Mouse (Mus musculus) lung, postnatal 0 days (tissue): ENCODE results near the gene Crb1. TPM values are rescaled to one million over a fixed set of nuclear protein-coding genes. Genes with fewer than 3 reads are reported as not detected.

Experiments used
- ATAC-seq: fragments of 200-750 bp; cut with Nextera tagmentation; 2 replicates; pipeline ENCODE4 v1.8.0; 2017; ENCODE audit warnings: moderate library complexity
- DNase-seq: peaks from one replicate; pipeline ENCODE4 v3.0.0-alpha.2; 2016; ENCODE audit warnings: low spot score
- H3K27ac ChIP-seq: fragments of 300-500 bp; sonication (generic); 2 replicates; pipeline ENCODE4 v1.5.1; 2014; ENCODE audit warnings: antibody characterized with exemption, mild to moderate bottlenecking, low read length, mixed read lengths
- H3K27me3 ChIP-seq: fragments of 300-500 bp; sonication (generic); replicated peaks from 2 replicates; pipeline ENCODE4 v1.6.1; 2014; ENCODE audit warnings: low read length, mixed read lengths; ENCODE audit not compliant: insufficient read depth
- H3K36me3 ChIP-seq: fragments of 300-500 bp; sonication (generic); 2 replicates; pipeline ENCODE4 v1.6.1; 2014; ENCODE audit warnings: low read length, mixed read lengths; ENCODE audit not compliant: insufficient read depth
- H3K4me1 ChIP-seq: fragments of 300-500 bp; sonication (generic); 2 replicates; pipeline ENCODE4 v1.6.1; 2014; ENCODE audit warnings: antibody characterized with exemption, low read depth, low read length, mixed read lengths; ENCODE audit not compliant: insufficient read depth
- H3K4me2 ChIP-seq: fragments of 300-500 bp; sonication (generic); replicated peaks from 2 replicates; pipeline ENCODE4 v1.6.1; 2014; ENCODE audit warnings: low read depth, mild to moderate bottlenecking, low read length, moderate library complexity, mixed read lengths
- H3K4me3 ChIP-seq: fragments of 300-500 bp; sonication (generic); 2 replicates; pipeline ENCODE4 v1.5.1; 2014; ENCODE audit warnings: low read depth, low read length
- H3K9ac ChIP-seq: fragments of 300-500 bp; sonication (generic); replicated peaks from 2 replicates; pipeline ENCODE4 v1.6.1; 2014; ENCODE audit warnings: low read depth, mild to moderate bottlenecking
- H3K9me3 ChIP-seq: fragments of 300-500 bp; sonication (generic); 2 replicates; pipeline ENCODE4 v1.6.1; 2016; ENCODE audit warnings: low read length, mixed read lengths
- CTCF ChIP-seq: IDR thresholded peaks from 2 replicates; pipeline ENCODE4 v1.5.1; 2016; ENCODE audit warnings: antibody characterized with exemption, mild to moderate bottlenecking
- EP300 ChIP-seq: IDR thresholded peaks from 2 replicates; pipeline ENCODE4 v1.6.1; 2016; ENCODE audit warnings: antibody characterized with exemption, mild to moderate bottlenecking, control low read depth
- WGBS: fragments of 180-500 bp; shearing (Covaris S2); extraction: QIAGEN DNeasy Blood & Tissue Kit; methylation state at CpG from one replicate; pipeline ENCODE4 v1.1.7; 2014; 5-methylcytosine and 5-hydroxymethylcytosine counted together
- polyA plus RNA-seq: library from polyadenylated mRNA; unstranded; fragments of >200 nt; fragmentation: Nextera tagmentation; extraction: Ambion mirVana; gene quantifications from 2 replicates; pipeline ENCODE4 v1.2.1, GENCODE M21; 2015

Gene Crb1
- polyA plus RNA-seq: 0.10 and 0.18 TPM in 2 replicates

DNA sequence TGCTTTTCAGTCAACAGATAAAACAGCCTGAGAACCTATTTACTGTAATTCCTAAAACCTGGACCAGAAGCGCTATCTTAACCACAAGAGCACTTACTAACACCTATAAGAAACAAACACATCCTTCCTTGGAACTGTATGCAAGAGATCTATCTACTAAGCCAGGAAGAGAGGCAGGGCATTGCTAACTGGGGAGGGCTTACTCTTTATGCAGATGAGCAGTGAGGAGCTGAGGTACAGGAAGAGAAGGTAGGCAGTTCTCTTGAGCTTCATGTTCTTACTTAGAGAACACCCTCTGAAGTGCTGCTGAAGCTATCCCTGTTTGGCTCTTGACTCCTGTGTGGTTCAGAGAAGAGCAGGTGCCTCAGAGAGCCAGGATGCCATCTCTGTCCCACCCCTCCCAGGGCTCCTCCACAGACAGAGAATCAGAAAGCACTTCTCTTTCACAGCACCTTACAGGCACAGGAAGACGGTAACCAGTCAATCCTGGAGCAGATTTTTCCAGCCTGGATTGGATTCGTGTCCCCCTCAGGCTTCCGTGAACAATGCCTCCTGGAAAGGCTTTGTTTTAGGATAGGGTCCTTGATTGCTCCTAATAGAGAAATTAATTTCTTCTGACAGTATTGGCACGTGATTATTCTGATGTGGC is at the start of gene Crb1:
TSS of gene Crb1 (minus strand) at position 463 of the 649 bp plus-strand sequence.
- Histone ChIP-seq H3K36me3 (no peaks in the 10 kb centered on the region), H3K9ac (no peak within 1 kb of the TSS), H3K4me3 (no peak within 1 kb of the TSS), H3K4me1 (no peaks in the 10 kb centered on the region), H3K27ac (no peak within 1 kb of the TSS), H3K9me3 (no peaks in the 10 kb centered on the region), H3K4me2 (no peak within 1 kb of the TSS), H3K27me3 (no peaks in the 10 kb centered on the region)
- 9% methylated on average over 5 of the region's 5 CpGs for WGBS
- TF ChIP-seq CTCF: no peak
- no peak for TF ChIP-seq EP300
- no peak for ATAC-seq
- DNase-seq: no peak

GRCm38 (mm10) chr1:139425006-139425405 is 48.1 kb upstream of the Crb1 start:
- Histone ChIP-seq H3K9me3 (no peaks in the 10 kb centered on the region), H3K27me3 (no peaks in the 10 kb centered on the region), H3K27ac (no peak overlapping the region), H3K4me2 (peak overlapping the region; percentile 25; the same call in 1 of the 2 replicates), H3K36me3 (peaks cover 5% of the 10 kb centered on the region; the same call in 1 of the 2 replicates), H3K9ac (no peak overlapping the region), H3K4me1 (peaks cover 22% of the 10 kb centered on the region), H3K4me3 (no peak overlapping the region)
- DNase-seq (no peak), ATAC-seq (no peak)
- TF ChIP-seq EP300 (no peak), CTCF (no peak)
- 36% methylated on average over 3 of the region's 3 CpGs for WGBS

DNA sequence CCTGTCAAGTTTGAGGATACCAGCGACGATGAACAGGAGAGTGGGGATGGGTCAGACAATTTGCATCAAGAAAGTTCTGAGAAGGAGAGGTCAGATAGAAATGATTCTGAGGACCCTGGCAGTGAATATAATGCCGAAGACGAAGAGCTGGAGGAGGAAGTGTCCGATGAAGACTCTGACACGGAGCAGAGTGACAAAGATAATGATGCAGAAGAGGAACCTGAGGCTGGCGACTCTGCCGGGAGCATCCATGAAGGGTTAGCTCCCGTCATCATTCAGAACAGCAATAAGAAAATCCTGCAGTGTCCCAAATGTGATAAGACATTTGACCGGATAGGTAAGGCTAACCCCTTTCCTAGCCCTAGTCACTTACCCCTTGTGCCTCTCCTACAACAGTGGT is 47.0 kb upstream of the Crb1 start:
- Histone ChIP-seq H3K27me3 (no peaks in the 10 kb centered on the region), H3K4me2 (peak overlapping the region; percentile 82), H3K4me3 (peak overlapping the region; percentile 86; the same call in 1 of the 2 replicates), H3K36me3 (no peaks in the 10 kb centered on the region), H3K27ac (no peak overlapping the region), H3K9ac (no peak overlapping the region; the same call in 1 of the 2 replicates), H3K4me1 (peaks cover 22% of the 10 kb centered on the region), H3K9me3 (no peaks in the 10 kb centered on the region)
- TF ChIP-seq EP300: no peak
- TF ChIP-seq CTCF: no peak
- ATAC-seq (no peak), DNase-seq (no peak)
- WGBS: 30% methylated on average over 10 of the region's 10 CpGs

DNA sequence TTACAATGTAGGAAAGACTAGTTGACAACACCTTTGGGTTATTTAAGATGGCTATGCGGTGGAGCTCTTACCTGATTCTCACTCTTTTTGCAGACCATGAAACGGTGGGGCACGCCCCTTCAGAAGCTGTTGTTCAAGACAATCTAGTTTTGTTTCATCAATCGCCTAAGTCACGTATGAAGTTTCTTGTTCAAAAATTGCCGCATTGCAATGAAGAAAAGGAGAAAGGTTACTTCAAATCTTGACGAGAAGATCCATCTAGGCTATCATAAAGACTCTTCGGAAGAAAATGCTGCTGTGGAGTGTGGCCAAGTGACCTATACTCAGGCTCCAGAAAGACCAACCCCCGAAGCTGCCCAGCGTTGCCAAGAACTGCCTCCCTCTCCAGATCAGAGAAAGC is 46.0 kb upstream of the Crb1 start:
- ATAC-seq: no peak
- WGBS: 10% methylated on average over 10 of the region's 10 CpGs
- H3K27ac ChIP-seq: peak overlapping the region; percentile 84; the same call in 1 of the 2 replicates
- H3K36me3 ChIP-seq: no peaks in the 10 kb centered on the region
- peak; percentile 43 for DNase-seq
- TF ChIP-seq EP300 (no peak), CTCF (no peak)
- no peaks in the 10 kb centered on the region for H3K27me3 ChIP-seq
- peaks cover 22% of the 10 kb centered on the region for H3K4me1 ChIP-seq
- H3K4me2 ChIP-seq: peak overlapping the region; percentile 82
- H3K9me3 ChIP-seq: no peaks in the 10 kb centered on the region
- peak overlapping the region; percentile 86 for H3K4me3 ChIP-seq
- H3K9ac ChIP-seq: peak overlapping the region; percentile 89

DNA sequence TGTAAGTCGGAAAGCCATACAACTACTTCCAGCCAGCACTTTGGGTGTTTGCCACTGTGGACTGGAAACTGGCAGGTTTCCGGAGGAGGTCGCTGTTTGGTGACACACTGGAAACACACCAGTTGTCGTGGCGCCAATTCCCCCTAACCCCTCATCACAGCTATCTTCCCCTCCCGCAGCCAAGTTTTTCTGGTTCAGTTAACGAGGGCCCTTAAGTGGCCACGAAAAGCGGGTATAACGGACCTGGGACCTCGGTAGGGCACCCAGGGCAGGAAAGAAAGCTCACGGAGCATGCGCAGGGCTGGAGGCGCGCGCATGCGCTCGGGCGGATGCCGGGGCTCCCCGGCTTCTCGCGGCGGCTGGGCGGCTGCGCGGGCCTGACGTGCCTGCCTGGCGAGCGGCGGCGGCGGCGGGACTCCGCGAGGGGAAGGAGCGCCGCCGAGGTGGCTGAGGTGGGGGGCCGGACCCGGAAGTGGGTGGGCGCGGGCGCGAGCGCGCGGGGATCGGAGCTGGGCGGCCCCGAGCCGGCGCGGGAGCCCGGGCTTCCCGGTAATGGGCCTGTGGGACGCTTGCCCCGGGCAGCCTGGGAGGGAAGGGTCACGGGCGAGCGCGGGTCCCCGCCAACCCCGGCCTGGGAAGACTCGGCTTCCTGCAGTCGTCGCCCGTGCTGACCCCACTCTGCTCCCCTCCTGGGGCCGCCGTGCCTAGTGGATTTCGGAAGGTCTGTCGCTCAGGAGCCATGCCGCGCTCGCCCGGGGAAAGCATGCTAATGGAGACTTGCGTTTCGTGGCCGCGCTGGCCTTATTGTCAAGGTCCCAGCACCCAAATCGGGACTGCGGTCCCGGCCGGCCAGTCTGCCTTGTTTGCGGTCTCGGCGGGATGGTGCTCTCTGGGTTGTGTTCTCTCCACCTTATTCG is 45.2 kb upstream of the Crb1 start, which contains the start of gene Zbtb41:
TSS of gene Zbtb41 (plus strand) at position 414 of the 917 bp plus-strand sequence.
- Histone ChIP-seq H3K27me3 (no peaks in the 10 kb centered on the region), H3K27ac (peak within 1 kb of the TSS; percentile 84), H3K9ac (peak within 1 kb of the TSS; percentile 89), H3K9me3 (no peaks in the 10 kb centered on the region), H3K4me1 (peaks cover 22% of the 10 kb centered on the region), H3K4me2 (peak within 1 kb of the TSS; percentile 82), H3K36me3 (no peaks in the 10 kb centered on the region), H3K4me3 (peak within 1 kb of the TSS; percentile 86)
- WGBS: under 1% methylated on average over 54 of the region's 88 CpGs
- peak; percentile 98 for ATAC-seq
- peak; percentile 92 for DNase-seq
- no peak for TF ChIP-seq EP300
- TF ChIP-seq CTCF: peak; percentile 78

DNA sequence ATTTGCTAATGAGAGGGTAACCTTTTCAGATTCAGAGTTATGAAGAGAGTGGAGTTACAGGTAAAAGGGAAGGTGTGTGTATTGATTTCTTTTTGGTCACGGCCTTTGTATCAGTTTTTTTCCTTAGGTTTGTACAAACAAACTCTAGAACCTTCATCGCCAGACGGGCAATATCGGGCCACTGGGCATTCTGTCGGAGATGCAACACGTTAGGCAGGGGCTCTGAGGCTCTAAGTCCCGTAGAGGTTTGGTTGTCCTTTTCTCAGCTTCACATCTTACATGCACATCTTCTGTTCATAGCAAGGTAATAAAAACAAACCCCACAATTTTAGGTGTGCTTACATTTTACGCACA is 44.6 kb upstream of the Crb1 start:
- DNase-seq (no peak), ATAC-seq (no peak)
- TF ChIP-seq EP300 (no peak), CTCF (no peak)
- Histone ChIP-seq H3K27me3 (no peaks in the 10 kb centered on the region), H3K4me1 (peaks cover 22% of the 10 kb centered on the region), H3K36me3 (no peaks in the 10 kb centered on the region), H3K4me3 (peak overlapping the region; percentile 86), H3K4me2 (peak overlapping the region; percentile 82), H3K9ac (peak overlapping the region; percentile 89), H3K27ac (peak overlapping the region; percentile 84; the same call in 1 of the 2 replicates), H3K9me3 (no peaks in the 10 kb centered on the region)
- 2% methylated on average over 8 of the region's 8 CpGs for WGBS
